Mouse (Mus musculus) ES-Bruce4 (cell line): ENCODE measurements around the gene Lcp1.

ENCODE experiments used
- CTCF ChIP-seq: IDR thresholded peaks from one replicate; pipeline ENCODE4 v1.8.1; 2011; ENCODE audit warnings: low read depth, low read length
- EP300 ChIP-seq: IDR thresholded peaks from 2 replicates; pipeline ENCODE4 v1.6.1; 2011; ENCODE audit warnings: low read depth, low read length; ENCODE audit not compliant: insufficient read depth

DNA sequence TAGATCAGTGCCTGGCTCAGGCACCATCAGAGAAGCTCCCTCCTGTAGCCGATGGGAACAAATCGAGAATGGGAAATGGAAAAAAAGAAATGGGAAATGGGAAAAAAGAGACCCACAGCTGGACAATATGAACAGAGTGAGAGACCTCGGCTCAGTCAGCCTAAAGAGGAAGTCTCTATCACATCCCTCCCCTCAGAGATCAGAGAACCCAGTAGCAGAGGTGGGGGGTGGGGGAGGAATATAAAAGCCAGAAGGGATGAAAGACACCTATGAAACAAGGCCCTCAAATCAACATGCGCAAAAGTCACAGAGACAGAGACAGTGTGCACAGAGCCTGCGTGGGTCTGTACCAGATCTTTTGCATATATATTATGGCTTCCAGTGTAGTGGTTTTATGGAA is 27.9 kb upstream of the Lcp1 start:
- TF ChIP-seq CTCF (no peak), EP300 (no peak)
